Mouse (Mus musculus) E14TG2a.4 (cell line): ENCODE measurements around the gene Gm44503.

Experiments
- CTCF ChIP-seq: conservative IDR thresholded peaks from 2 replicates; pipeline ENCODE4 v1.5.1; 2014; ENCODE audit warnings: low read length
- NANOG ChIP-seq: IDR thresholded peaks from 2 replicates; pipeline ENCODE4 v1.6.1; 2014; ENCODE audit warnings: borderline replicate concordance, low read length, mixed read lengths

GRCm38 (mm10) chr9:72958521-72959450, at the start of gene Gm44503, which contains the start of gene Dyx1c1:
- TF ChIP-seq CTCF, result no peak
- no peak for TF ChIP-seq NANOG
